Mouse (Mus musculus) brain, embryonic 14.5 days (tissue): Measurements from ENCODE around the gene Dennd4c.

ENCODE experiments used
- CTCF ChIP-seq: fragments of 200-500 bp; IDR thresholded peaks from 2 replicates; pipeline ENCODE4 v1.5.1; 2012; ENCODE audit warnings: inconsistent platforms, mild to moderate bottlenecking, moderate library complexity, borderline replicate concordance; ENCODE audit not compliant: insufficient read depth, insufficient read length; ENCODE audit errors: extremely low read depth
- POLR2A ChIP-seq: fragments of 200-500 bp; IDR thresholded peaks from 2 replicates; pipeline ENCODE4 v1.6.1; 2012; ENCODE audit warnings: mild to moderate bottlenecking, inconsistent platforms, borderline replicate concordance; ENCODE audit not compliant: poor library complexity, insufficient read depth, insufficient read length, severe bottlenecking; ENCODE audit errors: extremely low read depth

- TF ChIP-seq POLR2A (no peak), CTCF (no peak)
Observed at GRCm38 (mm10) chr4:86881178-86881577, 132.8 kb downstream of the Dennd4c start.
